Mouse (Mus musculus) embryonic facial prominence, embryonic 10.5 days (tissue): Measurements from ENCODE around the gene 9130213A22Rik. TPM values are rescaled to one million over a fixed set of nuclear protein-coding genes. Genes with fewer than 3 reads are reported as not detected.

Source experiments
- DNase-seq: peaks from one replicate; pipeline ENCODE4 v3.0.0-alpha.2; 2017; ENCODE audit warnings: low spot score
- H3K27ac ChIP-seq: fragments of 300-500 bp; sonication (generic); replicated peaks from 2 replicates; pipeline ENCODE4 v1.5.1; 2016; ENCODE audit warnings: mild to moderate bottlenecking
- H3K27me3 ChIP-seq: fragments of 300-500 bp; sonication (generic); replicated peaks from 2 replicates; pipeline ENCODE4 v1.6.1; 2016; ENCODE audit warnings: low read depth, mild to moderate bottlenecking; ENCODE audit not compliant: poor library complexity, severe bottlenecking
- H3K36me3 ChIP-seq: fragments of 300-500 bp; sonication (generic); replicated peaks from 2 replicates; pipeline ENCODE4 v1.6.1; 2016; ENCODE audit warnings: mild to moderate bottlenecking, moderate library complexity
- H3K4me1 ChIP-seq: fragments of 300-500 bp; sonication (generic); 2 replicates; pipeline ENCODE4 v1.6.1; 2016
- H3K4me3 ChIP-seq: fragments of 300-500 bp; sonication (generic); 2 replicates; pipeline ENCODE4 v1.5.1; 2016; ENCODE audit warnings: mild to moderate bottlenecking, moderate library complexity
- H3K9me3 ChIP-seq: fragments of 300-500 bp; sonication (generic); 2 replicates; pipeline ENCODE4 v1.6.1; 2016; ENCODE audit warnings: mild to moderate bottlenecking
- WGBS: fragments of 180-500 bp; shearing (Covaris S2); methylation state at CpG from one replicate; pipeline ENCODE4 v1.1.7; 2016; 5-methylcytosine and 5-hydroxymethylcytosine counted together
- polyA plus RNA-seq: library from polyadenylated mRNA; unstranded; fragments of >200 nt; fragmentation: Nextera tagmentation; extraction: Ambion mirVana; gene quantifications from 2 replicates; pipeline ENCODE4 v1.2.1, GENCODE M21; 2016

Gene 9130213A22Rik
- polyA plus RNA-seq, 1 experiment from 2014 or later, result 0.12 TPM

DNA sequence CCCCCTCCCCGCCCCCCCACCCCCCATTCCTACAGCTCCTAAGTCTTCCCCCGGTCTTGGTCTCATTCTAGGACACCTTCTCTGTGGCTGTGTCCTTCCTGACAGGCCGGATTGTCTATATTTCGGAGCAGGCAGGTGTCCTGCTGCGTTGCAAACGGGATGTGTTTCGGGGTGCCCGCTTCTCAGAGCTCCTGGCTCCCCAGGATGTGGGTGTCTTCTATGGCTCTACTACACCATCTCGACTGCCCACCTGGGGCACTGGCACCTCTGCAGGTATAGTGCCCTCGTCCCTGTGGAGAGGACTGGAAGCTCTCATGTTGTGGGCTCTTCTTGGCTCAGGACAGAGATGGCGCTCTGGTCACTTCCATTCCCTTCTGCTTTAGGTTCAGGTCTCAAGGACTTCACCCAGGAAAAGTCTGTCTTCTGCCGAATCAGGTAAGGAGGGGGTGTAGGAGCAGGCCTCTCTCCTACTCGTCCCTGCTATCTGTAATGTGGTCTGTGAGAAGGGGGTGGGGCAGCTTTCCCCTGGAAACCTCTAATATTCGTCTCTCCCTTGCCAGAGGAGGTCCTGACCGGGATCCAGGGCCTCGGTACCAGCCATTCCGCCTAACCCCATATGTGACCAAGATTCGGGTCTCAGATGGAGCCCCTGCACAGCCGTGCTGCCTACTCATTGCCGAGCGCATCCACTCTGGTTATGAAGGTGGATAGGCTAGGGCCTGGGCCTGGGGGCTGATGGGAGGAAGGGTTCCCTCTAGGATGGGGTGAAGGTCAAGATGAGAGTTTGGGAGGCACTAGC lies 20.6 kb downstream of the 9130213A22Rik start:
- no peaks in the 10 kb centered on the region for H3K27me3 ChIP-seq
- DNase-seq, result no peak
- H3K27ac ChIP-seq, result no peak overlapping the region
- H3K4me3 ChIP-seq, result no peak overlapping the region; the same call in 1 of the 2 replicates
- 89% methylated on average over 21 of the region's 21 CpGs for WGBS
- H3K36me3 ChIP-seq, result peaks cover 64% of the 10 kb centered on the region
- H3K4me1 ChIP-seq, result peaks cover 42% of the 10 kb centered on the region
- no peaks in the 10 kb centered on the region for H3K9me3 ChIP-seq

DNA sequence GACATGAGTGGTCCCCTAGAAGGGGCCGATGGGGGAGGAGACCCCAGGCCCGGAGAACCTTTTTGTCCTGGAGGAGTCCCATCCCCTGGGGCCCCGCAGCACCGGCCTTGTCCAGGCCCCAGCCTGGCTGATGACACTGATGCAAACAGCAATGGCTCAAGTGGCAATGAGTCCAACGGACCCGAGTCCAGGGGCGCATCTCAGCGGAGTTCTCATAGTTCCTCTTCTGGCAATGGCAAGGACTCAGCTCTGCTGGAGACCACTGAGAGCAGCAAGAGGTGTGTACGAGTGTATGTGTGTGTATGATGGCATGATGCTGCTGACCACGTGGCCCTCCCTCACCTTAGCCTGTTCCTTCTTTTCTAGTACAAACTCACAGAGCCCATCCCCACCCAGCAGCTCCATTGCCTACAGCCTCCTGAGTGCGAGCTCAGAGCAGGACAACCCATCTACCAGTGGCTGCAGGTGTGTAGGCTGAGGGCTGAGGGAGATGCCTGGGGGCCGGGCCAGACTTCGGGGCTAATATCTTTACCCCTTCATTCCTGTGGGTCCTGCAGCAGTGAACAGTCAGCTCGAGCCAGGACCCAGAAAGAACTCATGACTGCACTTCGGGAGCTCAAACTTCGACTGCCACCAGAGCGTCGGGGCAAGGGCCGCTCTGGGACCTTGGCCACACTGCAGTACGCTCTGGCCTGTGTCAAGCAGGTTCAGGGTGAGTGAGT lies 21.6 kb downstream of the 9130213A22Rik start:
- WGBS, result 90% methylated on average over 20 of the region's 20 CpGs
- Histone ChIP-seq H3K4me1 (peaks cover 52% of the 10 kb centered on the region), H3K4me3 (peak overlapping the region; percentile 72), H3K36me3 (peaks cover 54% of the 10 kb centered on the region), H3K27ac (peak overlapping the region; percentile 80), H3K9me3 (no peaks in the 10 kb centered on the region), H3K27me3 (no peaks in the 10 kb centered on the region)
- DNase-seq, result no peak

DNA sequence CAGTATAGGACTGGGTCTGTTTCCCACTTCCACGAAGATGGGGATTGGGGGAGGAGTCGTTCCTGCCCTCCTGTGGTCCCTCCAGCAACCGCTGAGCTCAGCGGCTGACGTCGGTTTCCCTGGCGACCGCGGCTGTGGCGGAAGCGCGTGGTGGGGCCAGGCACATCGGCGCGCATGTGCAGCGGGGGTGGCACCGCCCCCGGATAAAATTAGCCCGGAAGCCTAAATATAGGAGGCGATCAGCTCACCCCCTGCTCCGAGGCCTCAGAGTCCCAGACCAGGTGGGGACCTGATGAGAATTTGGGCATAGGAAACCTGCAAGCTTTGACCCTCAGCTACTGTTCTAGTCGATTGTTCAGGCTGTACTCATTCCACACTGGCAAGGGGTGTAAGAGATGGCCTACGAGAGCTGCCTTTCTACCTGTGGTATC lies 22.5 kb downstream of the 9130213A22Rik start:
- H3K27me3 ChIP-seq, result no peaks in the 10 kb centered on the region
- WGBS, result 2% methylated on average over 23 of the region's 23 CpGs
- H3K36me3 ChIP-seq, result peaks cover 45% of the 10 kb centered on the region
- DNase-seq, result peak; percentile 91
- peak overlapping the region; percentile 72 for H3K4me3 ChIP-seq
- no peaks in the 10 kb centered on the region for H3K9me3 ChIP-seq
- H3K4me1 ChIP-seq, result peaks cover 59% of the 10 kb centered on the region
- H3K27ac ChIP-seq, result peak overlapping the region; percentile 80

DNA sequence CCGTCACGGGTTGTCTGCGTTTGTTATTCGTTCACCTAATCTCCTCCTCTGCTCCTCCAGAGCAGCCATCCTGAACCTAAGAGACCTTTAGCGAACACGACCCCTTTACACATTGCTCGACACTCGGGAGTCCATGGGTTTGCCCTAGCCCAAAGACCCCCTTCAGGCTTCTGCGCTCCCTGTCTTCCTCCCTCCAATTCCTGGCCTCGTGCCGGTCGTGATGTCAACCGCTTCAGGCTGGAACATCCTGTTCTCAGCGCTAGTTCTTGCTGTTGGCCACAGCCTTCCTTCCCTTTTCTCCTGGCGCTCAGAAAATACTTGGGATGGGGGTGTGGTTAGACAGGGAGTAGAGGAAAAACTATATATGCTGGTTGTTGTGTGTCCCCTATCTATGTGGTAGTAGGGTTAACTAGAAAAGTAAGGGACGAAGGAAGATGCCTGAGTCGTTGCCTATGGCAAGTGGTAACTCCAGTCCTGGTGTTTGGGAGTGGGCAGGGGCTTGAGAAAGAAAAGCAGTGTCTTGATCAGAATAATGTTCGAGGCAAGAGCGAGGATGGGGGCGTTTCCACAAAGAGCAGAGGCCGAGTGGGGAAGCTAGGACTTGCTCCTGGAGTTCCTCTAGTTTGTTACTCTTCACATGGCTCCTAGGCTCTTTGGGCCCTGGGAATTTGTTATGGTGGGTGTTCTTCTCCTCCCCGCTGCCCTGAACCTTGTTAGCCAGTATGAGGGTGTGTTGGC lies 23.0 kb downstream of the 9130213A22Rik start:
- peak overlapping the region; percentile 72 for H3K4me3 ChIP-seq
- peaks cover 39% of the 10 kb centered on the region for H3K36me3 ChIP-seq
- DNase-seq, result no peak
- H3K9me3 ChIP-seq, result no peaks in the 10 kb centered on the region
- no peaks in the 10 kb centered on the region for H3K27me3 ChIP-seq
- 2% methylated on average over 22 of the region's 22 CpGs for WGBS
- peaks cover 62% of the 10 kb centered on the region for H3K4me1 ChIP-seq
- peak overlapping the region; percentile 80 for H3K27ac ChIP-seq

DNA sequence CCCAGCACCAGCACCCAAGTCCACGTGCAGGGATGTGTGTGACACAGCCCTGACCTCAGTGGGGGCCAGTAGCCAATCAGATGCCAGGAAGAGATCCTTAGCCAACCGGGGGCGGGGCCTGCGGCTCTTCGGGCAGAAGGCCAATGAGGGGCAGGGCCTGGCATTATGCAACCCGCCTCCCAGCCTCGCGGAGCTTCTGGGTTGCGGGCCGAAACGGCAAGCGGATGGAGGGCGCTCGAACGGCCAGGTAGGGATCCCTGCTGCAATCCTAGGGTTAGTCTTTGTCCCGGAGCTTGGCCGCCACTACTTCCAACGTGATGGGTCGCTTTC lies 23.7 kb downstream of the 9130213A22Rik start:
- Histone ChIP-seq H3K27ac (peak overlapping the region; percentile 80), H3K4me1 (peaks cover 68% of the 10 kb centered on the region), H3K4me3 (peak overlapping the region; percentile 72), H3K27me3 (no peaks in the 10 kb centered on the region), H3K36me3 (peaks cover 33% of the 10 kb centered on the region), H3K9me3 (no peaks in the 10 kb centered on the region)
- WGBS, result 0% methylated on average over 19 of the region's 19 CpGs
- DNase-seq, result peak; percentile 96

DNA sequence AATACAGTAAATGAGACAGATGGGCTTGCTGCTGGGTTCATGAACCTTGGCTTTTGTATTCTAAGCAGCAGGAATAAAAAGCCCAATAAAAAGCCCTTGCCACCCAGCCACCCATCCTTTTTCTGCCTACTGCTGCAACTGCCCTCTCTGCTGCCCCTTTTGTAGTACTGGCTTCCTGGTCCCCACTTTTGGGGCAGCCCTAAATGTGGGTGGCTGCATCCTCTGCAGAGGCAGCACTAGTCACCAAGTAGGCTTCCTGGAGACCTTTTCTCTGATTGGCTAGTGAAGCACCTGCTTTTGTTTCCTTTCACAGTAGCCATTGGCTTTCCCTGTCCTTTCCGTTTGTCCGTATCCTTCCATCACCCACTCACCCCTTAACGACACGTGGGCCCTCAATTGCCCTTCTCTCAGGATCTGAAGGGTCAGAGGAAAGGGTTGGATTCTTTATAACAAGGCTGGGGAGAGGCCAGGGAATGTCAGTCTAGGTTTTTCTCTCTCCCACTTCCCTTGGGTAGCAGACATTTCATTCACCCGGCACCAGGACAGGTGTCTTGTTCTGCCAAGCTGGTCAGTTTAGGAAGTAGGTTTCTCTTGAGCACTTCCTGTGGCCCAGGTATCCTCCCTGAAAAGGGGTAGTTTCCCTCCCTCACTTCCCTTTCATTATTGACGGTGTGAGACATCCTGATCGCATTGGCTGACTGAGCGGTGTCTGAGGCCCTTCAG lies 24.2 kb downstream of the 9130213A22Rik start:
- Histone ChIP-seq H3K4me3 (peak overlapping the region; percentile 72), H3K36me3 (peaks cover 28% of the 10 kb centered on the region), H3K9me3 (no peaks in the 10 kb centered on the region), H3K4me1 (peaks cover 68% of the 10 kb centered on the region), H3K27me3 (no peaks in the 10 kb centered on the region), H3K27ac (peak overlapping the region; percentile 80)
- WGBS, result 27% methylated on average over 8 of the region's 8 CpGs
- DNase-seq, result no peak

DNA sequence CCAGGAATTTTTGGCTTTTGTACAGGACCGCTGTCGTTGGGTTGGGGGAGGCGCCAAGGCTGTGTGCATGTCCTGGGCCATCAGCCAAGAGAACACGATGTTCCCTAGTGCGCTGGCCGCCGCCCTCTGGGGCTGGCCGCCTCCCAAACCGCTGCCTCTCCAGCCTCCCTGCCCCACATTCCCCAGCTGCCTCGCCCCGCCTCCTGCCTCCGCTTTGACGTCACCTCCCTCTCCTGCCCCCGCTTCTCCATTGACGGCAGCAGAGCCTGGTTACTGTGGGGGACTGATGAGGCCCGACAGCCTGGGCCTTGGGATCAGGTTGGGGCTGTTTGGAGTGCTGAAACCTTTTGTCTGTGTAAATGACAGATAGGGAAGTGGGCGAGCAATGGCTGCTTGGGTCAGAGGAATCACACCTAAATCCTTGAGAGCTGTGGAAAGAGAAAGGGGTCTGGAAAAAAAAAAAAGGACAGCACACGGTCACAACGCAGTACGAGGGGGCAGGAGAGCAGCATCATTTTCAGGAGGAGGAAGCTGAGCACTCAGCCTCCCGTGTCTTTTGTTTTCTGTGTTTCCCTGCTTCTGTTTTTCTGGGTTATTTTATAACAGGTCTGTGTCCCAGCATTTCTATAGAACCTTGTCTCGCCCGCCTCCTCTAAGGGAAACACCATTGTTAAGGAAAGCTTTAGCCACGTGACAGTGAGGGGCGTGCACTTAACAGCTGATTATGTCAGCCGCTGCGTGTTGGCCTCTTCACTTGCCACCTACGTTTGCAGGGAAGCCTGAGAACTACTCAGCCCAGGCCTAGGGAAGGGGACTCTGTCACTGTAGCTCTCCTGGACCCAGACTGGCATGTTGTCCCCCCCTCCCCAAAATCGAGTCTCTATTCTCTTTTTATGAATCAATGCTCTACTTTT lies 25.1 kb downstream of the 9130213A22Rik start:
- peaks cover 24% of the 10 kb centered on the region for H3K36me3 ChIP-seq
- 4% methylated on average over 29 of the region's 29 CpGs for WGBS
- peaks cover 68% of the 10 kb centered on the region for H3K4me1 ChIP-seq
- H3K9me3 ChIP-seq, result no peaks in the 10 kb centered on the region
- H3K27ac ChIP-seq, result peak overlapping the region; percentile 80
- peak overlapping the region; percentile 72 for H3K4me3 ChIP-seq
- no peaks in the 10 kb centered on the region for H3K27me3 ChIP-seq
- DNase-seq, result peak; percentile 89

DNA sequence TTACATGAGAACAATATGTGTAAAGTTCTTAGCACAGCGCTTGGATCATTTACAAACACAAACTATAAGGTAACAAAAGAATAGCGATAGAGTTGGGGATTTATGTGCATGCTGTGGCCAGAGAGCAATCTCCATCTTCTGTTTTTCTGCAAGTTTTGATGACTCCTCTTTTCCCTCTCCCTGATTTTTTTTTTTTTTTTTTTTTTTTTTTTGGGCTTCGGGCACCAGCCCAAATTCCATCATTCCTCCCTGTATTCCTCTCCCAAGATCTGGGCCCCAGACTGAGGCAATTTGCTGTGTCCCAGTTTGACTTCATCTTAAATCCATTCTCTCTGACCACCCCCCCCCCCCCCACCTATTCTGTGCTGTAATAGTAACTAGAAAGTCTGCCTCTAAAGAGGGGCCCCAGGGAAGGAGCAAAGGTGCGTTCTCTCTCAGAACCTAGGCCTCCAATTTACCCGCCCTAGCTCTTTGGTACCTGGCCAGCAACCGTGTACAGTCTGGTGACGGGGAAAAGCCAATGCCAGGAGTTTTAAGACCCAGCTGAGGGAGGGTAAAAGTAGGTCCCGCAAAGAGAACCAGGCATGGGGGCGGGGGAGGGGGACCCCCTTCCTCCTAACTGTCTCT lies 25.9 kb downstream of the 9130213A22Rik start:
- H3K36me3 ChIP-seq, result peaks cover 23% of the 10 kb centered on the region
- peaks cover 68% of the 10 kb centered on the region for H3K4me1 ChIP-seq
- H3K27ac ChIP-seq, result peak overlapping the region; percentile 80
- no peaks in the 10 kb centered on the region for H3K27me3 ChIP-seq
- peak overlapping the region; percentile 72 for H3K4me3 ChIP-seq
- H3K9me3 ChIP-seq, result no peaks in the 10 kb centered on the region
- WGBS, result 16% methylated on average over 9 of the region's 9 CpGs
- no peak for DNase-seq

DNA sequence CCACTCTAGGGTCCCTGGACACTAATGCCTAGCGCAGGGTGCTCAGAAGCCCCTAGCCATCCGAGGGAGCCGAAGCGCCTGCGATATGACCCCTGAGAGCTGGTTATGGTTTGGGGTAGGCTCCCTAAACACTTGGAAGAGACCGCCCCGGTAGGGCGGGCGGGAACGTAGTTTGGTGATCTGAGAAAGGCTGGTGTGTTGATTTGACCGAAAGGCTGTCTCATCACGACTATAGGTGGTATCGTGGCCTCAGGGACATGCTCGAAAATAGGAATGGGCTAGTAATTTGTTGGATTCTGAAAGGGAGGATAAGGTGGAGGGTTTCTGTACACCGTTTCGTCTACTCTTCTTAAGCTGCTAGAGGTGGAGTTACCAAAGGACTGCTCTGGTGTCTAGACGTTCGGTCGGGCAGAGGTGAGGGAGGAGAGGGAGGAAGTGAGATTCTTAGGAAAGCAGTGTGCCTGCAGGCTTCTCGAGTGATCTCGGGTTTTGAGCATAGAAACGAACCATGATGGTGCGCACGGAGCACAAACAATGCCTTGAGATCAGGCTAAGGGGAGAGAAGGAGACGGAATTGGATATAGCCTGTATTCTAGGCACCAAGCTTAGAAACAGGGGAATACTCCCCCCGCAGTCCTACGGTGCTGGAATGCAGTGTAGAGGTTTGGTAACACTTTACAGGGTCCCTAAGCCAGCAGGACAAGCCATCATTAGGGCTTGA lies 26.7 kb downstream of the 9130213A22Rik start:
- peak overlapping the region; percentile 77 for H3K27ac ChIP-seq
- peaks cover 65% of the 10 kb centered on the region for H3K4me1 ChIP-seq
- 3% methylated on average over 27 of the region's 27 CpGs for WGBS
- no peaks in the 10 kb centered on the region for H3K9me3 ChIP-seq
- no peaks in the 10 kb centered on the region for H3K27me3 ChIP-seq
- peaks cover 23% of the 10 kb centered on the region for H3K36me3 ChIP-seq
- DNase-seq, result peak; percentile 35
- peak overlapping the region; percentile 72 for H3K4me3 ChIP-seq

DNA sequence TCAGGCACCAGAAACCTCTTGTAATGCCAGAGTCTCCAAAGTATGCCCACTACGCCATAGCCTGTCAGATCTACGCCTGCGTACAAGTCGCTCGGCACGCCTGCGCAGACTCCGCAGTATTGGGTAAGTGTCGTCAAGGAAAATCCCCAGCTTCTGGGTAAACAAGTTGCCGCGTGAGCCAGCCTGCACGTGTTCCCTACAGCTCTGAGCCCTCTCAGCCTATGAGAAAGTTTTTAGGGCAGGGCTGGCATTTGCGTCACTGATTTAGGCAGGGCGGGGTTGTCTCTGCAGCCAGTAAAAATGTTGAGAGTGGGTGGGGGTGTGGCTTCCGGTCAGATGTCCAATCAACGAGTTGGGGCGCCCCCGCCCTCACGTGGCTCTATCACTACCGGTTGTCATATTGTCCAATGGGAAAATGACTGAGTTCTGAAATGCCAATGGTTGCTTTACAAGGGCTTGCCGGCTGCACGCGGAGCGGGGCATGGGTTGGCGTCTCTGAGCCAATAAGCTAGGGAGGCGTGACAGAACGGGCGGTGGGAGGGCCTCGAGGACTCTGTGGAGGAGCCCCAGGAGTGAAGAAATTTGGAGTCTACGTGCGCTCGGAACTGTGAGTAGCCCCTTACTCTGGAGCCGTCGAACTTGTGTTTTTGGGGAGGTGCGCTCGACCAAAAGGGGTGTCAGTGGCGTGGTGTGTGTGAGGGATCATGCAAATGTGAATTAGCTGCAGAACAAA lies 27.5 kb downstream of the 9130213A22Rik start, which contains the start of gene Per1:
TSS of gene Per1 (plus strand) at position 521 of the 733 bp plus-strand sequence.
- DNase-seq, result peak; percentile 99
- peak within 1 kb of the TSS; percentile 72 for H3K4me3 ChIP-seq
- peaks cover 28% of the 10 kb centered on the region for H3K36me3 ChIP-seq
- peaks cover 65% of the 10 kb centered on the region for H3K4me1 ChIP-seq
- WGBS, result under 1% methylated on average over 37 of the region's 37 CpGs
- H3K27ac ChIP-seq, result peak within 1 kb of the TSS; percentile 77
- no peaks in the 10 kb centered on the region for H3K9me3 ChIP-seq
- no peaks in the 10 kb centered on the region for H3K27me3 ChIP-seq
